Mouse (Mus musculus): ENCODE measurements at regions not wholly inside any gene's neighbourhood (a gene's known extent, or its start where the extent isn't known, plus 50 kb on each side); places are given as distances from the start of the nearest gene placed in this dataset.

GRCm38 (mm10) chr13:55887099-55887736 is 51.2 kb upstream of the Pitx1 start:
- DNase-seq (ENCODE audit: low spot score in 2 of 2): no peak
